Mouse (Mus musculus): Measurements from ENCODE around the gene Tec. TPM values are rescaled to one million over a fixed set of nuclear protein-coding genes. Genes with fewer than 3 reads are reported as not detected.
"Not testable (repeated sequence)": the region's sequence is repeated elsewhere in the genome, so short reads cannot be mapped to it uniquely, and the experiment has no call there.

Gene Tec
- total and polyA plus RNA-seq, 2 experiments = 6.6 to 24.7 TPM

DNA sequence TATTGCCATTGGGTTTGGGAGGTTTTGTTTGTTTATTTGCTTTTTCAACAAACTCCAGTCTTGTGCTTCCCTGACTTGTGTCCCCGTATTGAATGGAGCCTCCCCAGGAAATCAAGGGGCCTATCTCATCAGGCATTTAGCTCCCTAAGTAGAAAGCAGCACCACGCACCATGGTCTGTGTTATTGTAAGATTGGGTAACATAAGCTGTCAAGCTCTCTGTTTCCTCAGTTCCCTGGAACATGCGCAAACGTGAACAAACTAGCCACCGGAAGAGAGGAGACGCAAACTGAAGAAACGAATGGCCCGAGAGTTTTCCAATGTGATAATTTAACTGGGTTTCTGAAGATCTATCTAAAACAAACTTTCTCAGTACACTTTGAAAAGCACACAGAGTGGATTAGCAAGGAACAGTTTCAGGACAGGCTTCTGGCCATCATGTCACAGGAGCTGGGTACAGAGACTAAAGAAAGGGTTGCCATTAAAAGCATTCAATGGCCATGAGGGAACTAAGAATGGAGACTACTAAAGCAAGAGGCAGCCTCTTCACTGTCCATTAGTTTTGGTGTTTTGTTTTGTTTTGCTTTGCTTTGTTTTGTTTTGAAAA lies 48.1 kb downstream of the Tec start:
- peaks cover 23% of the 10 kb centered on the region; the same call in 1 of the 2 replicates for H3K79me2 ChIP-seq (ENCODE audit: control insufficient read depth, insufficient read depth, low read length)
- peaks cover 41% of the 10 kb centered on the region for H3K36me3 ChIP-seq (ENCODE audit: control insufficient read depth, insufficient read depth, low read length)
- no peak for TF ChIP-seq CTCF (IDR thresholded peaks at IDR 0.05; ENCODE audit: low read depth, low read length)
- no peak for TF ChIP-seq POLR2A (IDR thresholded peaks at IDR 0.05; ENCODE audit: extremely low read depth, insufficient read depth, low read length)
- H3K27me3 ChIP-seq (ENCODE audit: control insufficient read depth, insufficient read depth, low read length) = no peaks in the 10 kb centered on the region
- DNase-seq (ENCODE audit: extremely low read depth, low read depth, low spot score) = no peak
- 0 out of 2 replicates have a peak, but pooled peaks cover 3% of the 10 kb centered on the region for H3K4me1 ChIP-seq (ENCODE audit: control insufficient read depth, insufficient read depth, low read length)
- H3K27ac ChIP-seq (replicated peaks; ENCODE audit: insufficient read depth, low read depth, low read length) = no peak overlapping the region
- H3K4me3 ChIP-seq (ENCODE audit: insufficient read depth, low read depth, low read length) = no peak overlapping the region
- no peak overlapping the region for H3K9ac ChIP-seq (ENCODE audit: low read depth, low read length)
- 92% methylated on average over 8 of the region's 8 CpGs for WGBS

DNA sequence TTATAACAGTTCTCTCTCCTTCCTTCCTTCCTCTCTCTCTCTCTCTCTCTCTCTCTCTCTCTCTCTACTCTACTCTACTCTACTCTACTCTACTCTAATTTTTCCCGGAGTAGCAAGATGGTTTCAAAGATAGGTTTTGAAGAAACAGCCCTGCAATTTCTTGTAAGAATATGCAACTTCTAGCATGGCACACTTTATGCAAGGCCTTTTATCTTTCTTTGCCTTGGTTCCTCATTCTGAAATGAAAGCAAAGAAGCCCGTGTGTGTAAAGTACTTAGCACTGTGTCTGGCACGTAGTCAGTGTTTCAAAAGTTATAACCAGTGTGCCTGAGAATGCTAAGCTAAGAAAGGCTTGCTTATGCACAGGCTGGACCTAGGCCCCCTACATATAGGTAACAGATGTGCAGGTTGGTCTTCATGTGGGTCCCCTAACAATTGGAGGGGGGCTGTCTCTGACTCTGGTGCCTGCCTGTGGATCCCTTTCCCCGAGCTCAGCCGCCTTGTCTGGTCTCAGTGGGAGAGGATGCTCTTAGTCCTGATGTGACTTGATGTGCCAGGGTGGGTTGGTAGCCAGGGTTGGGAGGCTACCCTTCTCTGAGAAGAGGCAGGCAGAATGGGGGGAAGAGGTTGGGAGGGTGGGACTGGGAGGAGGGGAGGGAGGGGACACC lies 49.6 kb downstream of the Tec start:
- TF ChIP-seq POLR2A (IDR thresholded peaks at IDR 0.05; ENCODE audit: extremely low read depth, insufficient read depth, low read length) (no peak), CTCF (IDR thresholded peaks at IDR 0.05; ENCODE audit: low read depth, low read length) (no peak)
- Histone ChIP-seq H3K79me2 (ENCODE audit: control insufficient read depth, insufficient read depth, low read length) (peaks cover 23% of the 10 kb centered on the region; the same call in 1 of the 2 replicates), H3K36me3 (ENCODE audit: control insufficient read depth, insufficient read depth, low read length) (peaks cover 31% of the 10 kb centered on the region), H3K27ac (replicated peaks; ENCODE audit: insufficient read depth, low read depth, low read length) (no peak overlapping the region), H3K4me3 (ENCODE audit: insufficient read depth, low read depth, low read length) (no peak overlapping the region), H3K27me3 (ENCODE audit: control insufficient read depth, insufficient read depth, low read length) (no peaks in the 10 kb centered on the region), H3K9ac (ENCODE audit: low read depth, low read length) (no peak overlapping the region), H3K4me1 (ENCODE audit: control insufficient read depth, insufficient read depth, low read length) (0 out of 2 replicates have a peak, but pooled peaks cover 3% of the 10 kb centered on the region)
- no peak for DNase-seq (ENCODE audit: extremely low read depth, low read depth, low spot score)
- WGBS = 89% methylated on average over 5 of the region's 5 CpGs

DNA sequence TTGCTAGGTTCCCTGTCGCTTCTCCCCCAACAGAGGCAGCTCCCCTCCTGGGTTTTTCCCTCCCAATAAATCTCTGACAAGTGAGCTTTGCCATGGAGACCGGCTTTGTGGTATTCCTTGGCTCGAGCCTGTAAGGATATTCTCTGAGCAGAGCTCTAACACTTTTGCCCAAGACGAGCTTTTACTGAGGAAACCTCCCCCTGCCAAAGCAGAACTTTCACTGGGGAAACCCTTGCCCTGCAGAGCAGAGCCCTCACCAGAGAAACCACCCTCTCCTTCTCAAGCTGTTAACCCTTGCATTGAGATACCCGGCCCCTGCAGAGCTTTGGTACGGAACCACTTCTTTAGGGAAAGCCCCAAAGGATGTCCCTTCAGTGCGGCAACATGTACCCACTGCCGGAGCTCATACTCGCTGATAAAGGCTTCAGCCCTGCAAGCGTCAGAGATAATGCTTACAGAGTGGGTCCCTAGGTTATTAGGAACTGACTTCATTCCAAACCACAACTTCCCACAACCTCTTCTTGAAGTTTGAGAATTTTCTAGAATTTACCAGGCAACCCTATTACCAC lies 50.7 kb downstream of the Tec start:
- 70% methylated on average over 10 of the region's 10 CpGs for WGBS
- TF ChIP-seq POLR2A (IDR thresholded peaks at IDR 0.05; ENCODE audit: extremely low read depth, insufficient read depth, low read length) (no peak), CTCF (IDR thresholded peaks at IDR 0.05; ENCODE audit: low read depth, low read length) (no peak)
- Histone ChIP-seq H3K27ac (replicated peaks; ENCODE audit: insufficient read depth, low read depth, low read length) (no peak overlapping the region), H3K79me2 (ENCODE audit: control insufficient read depth, insufficient read depth, low read length) (peaks cover 23% of the 10 kb centered on the region; the same call in 1 of the 2 replicates), H3K36me3 (ENCODE audit: control insufficient read depth, insufficient read depth, low read length) (peaks cover 22% of the 10 kb centered on the region), H3K4me1 (ENCODE audit: control insufficient read depth, insufficient read depth, low read length) (0 out of 2 replicates have a peak, but pooled peaks cover 3% of the 10 kb centered on the region), H3K9ac (ENCODE audit: low read depth, low read length) (no peak overlapping the region), H3K4me3 (ENCODE audit: insufficient read depth, low read depth, low read length) (no peak overlapping the region), H3K27me3 (ENCODE audit: control insufficient read depth, insufficient read depth, low read length) (no peaks in the 10 kb centered on the region)
- no peak for DNase-seq (ENCODE audit: extremely low read depth, low read depth, low spot score)

DNA sequence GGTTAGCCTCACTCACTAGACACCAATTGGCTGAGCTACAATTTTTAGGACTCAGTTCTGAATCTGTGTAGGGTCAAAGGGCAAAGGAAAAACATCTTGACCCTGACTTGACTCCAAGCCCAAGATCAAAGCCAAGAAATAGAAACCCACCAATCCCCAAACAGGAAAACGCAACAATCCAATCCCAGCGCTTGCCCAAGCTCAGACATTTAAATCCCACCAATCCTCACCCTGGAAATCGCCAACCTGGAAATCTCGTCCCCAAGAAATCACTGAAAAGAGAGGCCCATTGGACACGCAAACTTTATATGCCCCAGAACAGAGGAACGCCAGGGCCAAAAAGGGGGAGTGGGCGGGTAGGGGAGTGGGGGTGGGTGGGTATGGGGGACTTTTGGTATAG lies 51.3 kb downstream of the Tec start:
- WGBS = 90% methylated on average over 7 of the region's 7 CpGs
- not testable (repeated sequence) for H3K27me3 ChIP-seq (ENCODE audit: control insufficient read depth, insufficient read depth, low read length); DNase-seq (ENCODE audit: extremely low read depth, low read depth, low spot score); H3K4me1 ChIP-seq (ENCODE audit: control insufficient read depth, insufficient read depth, low read length); H3K9ac ChIP-seq (ENCODE audit: low read depth, low read length); H3K4me3 ChIP-seq (ENCODE audit: insufficient read depth, low read depth, low read length); H3K27ac ChIP-seq (replicated peaks; ENCODE audit: insufficient read depth, low read depth, low read length)
- Histone ChIP-seq H3K79me2 (ENCODE audit: control insufficient read depth, insufficient read depth, low read length) (peaks cover 23% of the 10 kb centered on the region; the same call in 1 of the 2 replicates), H3K36me3 (ENCODE audit: control insufficient read depth, insufficient read depth, low read length) (peaks cover 17% of the 10 kb centered on the region)

DNA sequence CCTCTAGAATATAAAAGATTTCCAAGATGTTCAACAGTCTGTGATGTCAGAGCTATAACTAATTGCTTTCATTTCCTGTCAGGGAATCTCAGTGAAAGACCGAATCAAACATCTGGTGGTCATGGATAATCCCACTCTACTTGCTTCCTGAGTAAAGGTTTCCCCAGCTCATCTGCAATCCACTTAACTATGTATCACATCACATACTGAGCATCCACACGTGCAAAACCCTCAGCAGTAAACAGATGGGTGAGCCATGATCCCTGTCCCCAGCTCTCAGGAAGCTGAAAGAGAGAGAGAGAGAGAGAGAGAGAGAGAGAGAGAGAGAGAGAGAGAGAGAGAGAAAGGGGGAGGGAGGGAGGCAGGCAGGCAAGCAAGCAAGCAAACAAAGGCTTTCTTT lies 51.8 kb downstream of the Tec start:
- Histone ChIP-seq H3K27ac (replicated peaks; ENCODE audit: insufficient read depth, low read depth, low read length) (no peak overlapping the region), H3K36me3 (ENCODE audit: control insufficient read depth, insufficient read depth, low read length) (peaks cover 13% of the 10 kb centered on the region), H3K4me3 (ENCODE audit: insufficient read depth, low read depth, low read length) (no peak overlapping the region), H3K27me3 (ENCODE audit: control insufficient read depth, insufficient read depth, low read length) (no peaks in the 10 kb centered on the region), H3K4me1 (ENCODE audit: control insufficient read depth, insufficient read depth, low read length) (0 out of 2 replicates have a peak, but pooled peaks cover 3% of the 10 kb centered on the region), H3K9ac (ENCODE audit: low read depth, low read length) (no peak overlapping the region), H3K79me2 (ENCODE audit: control insufficient read depth, insufficient read depth, low read length) (peaks cover 23% of the 10 kb centered on the region; the same call in 1 of the 2 replicates)
- 62% methylated on average over 2 of the region's 2 CpGs for WGBS
- no peak for TF ChIP-seq CTCF (IDR thresholded peaks at IDR 0.05; ENCODE audit: low read depth, low read length)
- TF ChIP-seq POLR2A (IDR thresholded peaks at IDR 0.05; ENCODE audit: extremely low read depth, insufficient read depth, low read length) = no peak
- DNase-seq (ENCODE audit: extremely low read depth, low read depth, low spot score) = no peak
